Mouse (Mus musculus) adipose tissue, adult 10 weeks (tissue): ENCODE measurements around the gene Olfr649. TPM values are rescaled to one million over a fixed set of nuclear protein-coding genes. Genes with fewer than 3 reads are reported as not detected.

Experiments
- polyA plus RNA-seq: library from polyadenylated mRNA; stranded (reverse); fragments of 350-450 nt; fragmentation: Illumina TruSeq; extraction: RNeasy Lipid Tissue Mini Kit (QIAGEN cat#74804); gene quantifications from one replicate; pipeline ENCODE4 v1.2.3, GENCODE M21; 2014; ENCODE audit warnings: low read depth, low replicate concordance

Gene Olfr649
- not detected for polyA plus RNA-seq

GRCm38 (mm10) chr7:104195885-104196284, at the start of gene Olfr649:
TSS of gene Olfr649 (minus strand) at chr7:104195985.

DNA sequence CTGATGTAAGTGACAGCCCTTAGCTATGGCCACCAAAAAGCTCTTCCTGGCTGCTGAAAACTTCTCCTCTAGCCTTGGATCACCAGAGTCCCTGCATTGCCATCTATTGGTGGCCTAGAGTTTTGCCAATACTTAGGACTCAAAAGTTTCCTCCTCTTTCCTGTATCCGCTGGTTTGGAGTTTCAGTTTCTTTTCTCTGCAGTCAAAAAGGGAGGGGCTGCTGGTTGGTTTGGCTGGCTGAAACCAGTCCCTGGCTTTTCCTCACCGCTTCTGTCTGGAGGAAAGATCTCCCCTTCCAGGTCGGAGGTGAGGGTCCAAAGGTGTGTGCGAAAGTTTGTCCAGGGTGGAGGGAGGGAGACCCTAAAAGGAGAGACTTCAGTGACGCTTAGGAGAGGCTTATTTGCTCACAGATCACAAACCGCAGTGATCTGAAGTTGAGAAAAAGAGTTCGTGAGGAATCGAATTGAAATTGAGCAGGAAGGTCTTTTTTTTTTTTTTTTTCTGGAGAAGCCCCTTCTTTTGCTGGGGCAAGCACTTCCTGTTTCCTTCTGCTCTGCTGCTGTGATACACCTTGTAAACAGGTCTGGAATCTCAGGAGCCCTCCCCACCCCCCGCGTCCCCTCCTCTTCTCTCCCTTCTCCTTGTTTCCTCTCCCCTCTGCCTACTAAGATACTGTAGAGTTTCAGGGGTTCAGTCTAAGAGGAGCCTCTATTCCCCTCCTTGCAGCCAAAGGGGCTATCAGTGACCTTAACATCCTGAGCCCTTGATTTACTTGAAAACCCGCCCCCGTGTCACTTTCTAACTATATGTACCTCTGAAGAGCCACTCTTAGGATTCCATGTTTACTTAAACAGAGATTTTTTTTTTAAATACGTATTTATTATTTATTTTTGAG, 48.7 kb upstream of the Olfr649 start, which contains the start of gene Trim34a:
Trim34a (plus strand) TSS at position 171 of the 895 bp plus-strand sequence.

DNA sequence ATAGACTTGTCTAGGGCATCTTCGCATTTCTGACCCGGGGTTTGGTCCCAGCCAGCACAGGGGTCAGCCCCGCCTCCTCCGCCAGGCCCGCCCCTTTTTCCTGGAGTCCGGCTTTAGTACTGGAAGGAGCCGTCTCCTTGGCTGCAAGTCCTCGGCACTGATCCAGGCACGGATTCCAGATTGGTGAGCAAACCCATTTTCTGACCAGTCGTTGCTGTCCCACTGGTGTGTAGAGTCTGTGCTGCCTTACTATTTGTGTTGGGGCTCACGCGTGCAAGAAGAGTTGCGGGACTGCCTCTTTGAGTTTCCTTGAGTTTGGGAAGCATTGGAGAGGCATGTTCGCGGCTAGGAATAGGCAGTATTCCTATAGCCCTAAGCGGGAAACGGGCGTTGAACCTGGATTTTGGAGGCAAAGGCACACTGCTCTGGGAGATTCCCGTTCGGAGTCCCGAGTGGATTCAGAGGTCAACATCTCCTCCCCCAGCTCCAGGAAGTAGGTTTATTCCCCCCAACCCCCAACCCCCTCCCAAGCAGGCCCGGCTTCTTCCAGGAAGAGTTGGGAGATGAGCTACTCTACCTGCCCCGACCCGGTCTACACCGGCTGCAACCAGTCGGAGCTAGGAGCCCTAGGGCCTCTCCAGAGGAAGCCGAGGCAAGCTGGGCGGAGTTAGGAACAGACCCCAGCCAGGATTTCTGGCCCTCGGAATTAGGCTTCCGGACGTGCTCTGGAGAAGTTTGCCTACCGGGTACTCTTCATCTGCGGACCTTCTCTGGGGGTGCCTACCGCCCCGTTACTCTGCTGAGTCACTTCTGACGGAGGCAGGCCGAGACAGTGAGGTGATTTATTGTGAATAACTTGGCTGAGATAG, 23.1 kb upstream of the Olfr649 start, which contains the start of gene Trim6:
Trim6 (plus strand) TSS at position 93 of the 869 bp plus-strand sequence.

DNA sequence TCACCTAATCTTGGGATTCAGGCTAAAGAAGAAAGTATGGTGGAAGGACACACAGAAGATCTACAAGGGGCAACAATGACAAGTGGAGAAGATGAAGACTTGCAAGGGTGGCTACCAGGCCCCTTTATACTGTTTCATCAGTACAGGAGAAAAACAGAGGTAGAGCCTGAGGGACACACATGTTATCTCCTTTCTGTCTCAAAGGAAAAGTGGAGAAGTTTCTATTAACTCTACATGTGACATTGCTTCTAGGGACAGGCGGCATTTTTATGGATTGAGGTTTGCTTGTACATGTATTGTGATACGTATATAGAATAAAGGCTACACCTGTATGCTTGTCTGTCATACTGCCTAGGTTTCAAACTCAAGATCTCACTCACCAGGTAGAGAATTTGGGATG, 12.5 kb downstream of the Olfr649 start, which contains the start of gene Olfr648:
Olfr648 (minus strand) TSS at position 101 of the 400 bp plus-strand sequence.

GRCm38 (mm10) chr7:104150456-104150855, 45.3 kb downstream of the Olfr649 start, which contains the start of gene Ubqlnl:
TSS of gene Ubqlnl (minus strand) at chr7:104150556.

GRCm38 (mm10) chr7:104143179-104143578, 52.6 kb downstream of the Olfr649 start, which contains the start of gene Ubqln3:
TSS of gene Ubqln3 (minus strand) at chr7:104143279.

Other genes starting within 250 kb of the Olfr649 start
- not detected for gene Olfr635, start 224.8 kb downstream of the Olfr649 start, polyA plus RNA-seq
- gene Olfr638, start 197.2 kb downstream of the Olfr649 start, polyA plus RNA-seq, result not detected
- not detected for gene Olfr639, start 178.7 kb downstream of the Olfr649 start, polyA plus RNA-seq
- gene Olfr640, start 170.4 kb downstream of the Olfr649 start, polyA plus RNA-seq, result not detected
- gene Olfr641, start 160.5 kb downstream of the Olfr649 start, polyA plus RNA-seq, result not detected
- gene Olfr642, start 143.3 kb downstream of the Olfr649 start, polyA plus RNA-seq, result not detected
- not detected for gene 4930516K23Rik, start 134.5 kb downstream of the Olfr649 start, polyA plus RNA-seq
- not detected for gene Olfr644, start 124.1 kb downstream of the Olfr649 start, polyA plus RNA-seq
- gene Olfr645, start 110.5 kb downstream of the Olfr649 start, polyA plus RNA-seq, result not detected
- gene Olfr646, start 91.1 kb downstream of the Olfr649 start, polyA plus RNA-seq, result not detected
- gene Ubqln5, start 66.2 kb downstream of the Olfr649 start, polyA plus RNA-seq, result 0.88 TPM
- not detected for gene Olfr643, start 58.6 kb downstream of the Olfr649 start, polyA plus RNA-seq
- gene Ubqln3, start 52.7 kb downstream of the Olfr649 start, polyA plus RNA-seq, result 7.9 TPM
- 6.5 TPM for gene Ubqlnl, start 45.4 kb downstream of the Olfr649 start, polyA plus RNA-seq
- not detected for gene Olfm5, start 31.2 kb downstream of the Olfr649 start, polyA plus RNA-seq
- not detected for gene Olfr648, start 12.6 kb downstream of the Olfr649 start, polyA plus RNA-seq
- 1.7 TPM for gene Trim6, start 22.8 kb upstream of the Olfr649 start, polyA plus RNA-seq
- 11.9 TPM for gene Trim34a, start 48.5 kb upstream of the Olfr649 start, polyA plus RNA-seq
- 2.4 TPM for gene Trim5, start 92.1 kb upstream of the Olfr649 start, polyA plus RNA-seq
- 24.9 TPM for gene Trim12a, start 119.5 kb upstream of the Olfr649 start, polyA plus RNA-seq
- gene Trim34b, start 133.5 kb upstream of the Olfr649 start, polyA plus RNA-seq, result 0.42 TPM
- gene Trim12c, start 157.4 kb upstream of the Olfr649 start, polyA plus RNA-seq, result 13.4 TPM
- gene Trim30b, start 173.9 kb upstream of the Olfr649 start, polyA plus RNA-seq, result 0.25 TPM
- gene Trim30c, start 204.9 kb upstream of the Olfr649 start, polyA plus RNA-seq, result 0.47 TPM